Mouse (Mus musculus) bone marrow, adult 2 months (tissue): Measurements from ENCODE around the gene Zfp846.

Source experiments
- CTCF ChIP-seq: fragments of 200-500 bp; IDR thresholded peaks from 2 replicates; pipeline ENCODE4 v1.5.1; 2011; ENCODE audit warnings: low read length, control low read depth; ENCODE audit not compliant: control insufficient read depth, insufficient read depth
- POLR2A ChIP-seq: fragments of 200-500 bp; IDR thresholded peaks from 2 replicates; pipeline ENCODE4 v1.6.1; 2011; ENCODE audit warnings: low read depth, mild to moderate bottlenecking, control low read depth, low read length, borderline replicate concordance; ENCODE audit not compliant: control insufficient read depth

DNA sequence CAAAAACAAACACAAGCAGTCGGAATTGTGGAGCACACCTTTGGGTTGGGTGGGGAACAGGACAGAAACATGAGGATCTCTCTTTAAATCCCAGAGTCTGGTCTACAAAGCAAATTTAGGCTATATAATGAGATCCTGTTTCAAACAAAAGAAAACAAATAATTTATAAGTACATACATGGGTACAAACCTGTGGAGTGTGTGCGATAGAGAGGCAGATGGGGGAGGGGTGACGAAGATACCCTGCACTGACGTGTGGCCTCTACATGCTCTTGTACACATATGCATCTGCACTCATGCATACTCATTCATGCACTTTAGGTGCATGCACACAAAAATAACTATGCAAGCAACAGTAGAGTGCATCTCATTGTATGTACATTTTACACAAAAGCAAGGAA lies 58.4 kb downstream of the Zfp846 start:
- TF ChIP-seq POLR2A (no peak), CTCF (no peak)
